ENCODE assay signal across 11 mouse cellular contexts in genomic region chr7:133067321-133067841, GRCm38 (mm10). TPM values are rescaled to one million over a fixed set of nuclear protein-coding genes. Genes with fewer than 3 reads are reported as not detected.
DNase-seq lines count a peak whose midpoint lies in the region; ATAC-seq lines count a peak whose summit lies in the region.
"Had no signal": no experiment of that assay in that cellular context is flagged by ENCODE, and none has a peak within 500 bp of the region (broad histone marks: within the 10 kb centered on the region; RNA-seq: fewer than 3 reads in every experiment).

No protein-coding gene starts in this region.

- H3K4me1 ChIP-seq in heart, embryonic 12.5 days (replicated peaks) = peaks cover 62% of the 10 kb centered on the region
- peaks cover 38% of the 10 kb centered on the region for H3K4me1 ChIP-seq in midbrain, embryonic 11.5 days (ENCODE audit: control insufficient read depth, insufficient read depth, low read length)

- H3K9me3 ChIP-seq in heart, embryonic 12.5 days (replicated peaks) = no peaks in the 10 kb centered on the region
- H3K9me3 ChIP-seq in midbrain, embryonic 11.5 days (ENCODE audit: control insufficient read depth, low read length) = no peaks in the 10 kb centered on the region
- H3K9me3 ChIP-seq: embryonic facial prominence, embryonic 12.5 days; limb, embryonic 15.5 days; megakaryocyte, embryonic 14.5 days had no signal

- H3K9ac ChIP-seq in heart, embryonic 12.5 days = no peak overlapping the region
- H3K9ac ChIP-seq in midbrain, embryonic 11.5 days (ENCODE audit: low read length) = 0 out of 2 replicates have a peak overlapping the region, but pooled peaks have one; percentile 6
- H3K9ac ChIP-seq: embryonic facial prominence, embryonic 12.5 days; limb, embryonic 15.5 days had no signal

- peaks cover 42% of the 10 kb centered on the region for H3K36me3 ChIP-seq in heart, embryonic 12.5 days
- H3K36me3 ChIP-seq in midbrain, embryonic 11.5 days (ENCODE audit: control insufficient read depth, insufficient read depth, low read length) = no peaks in the 10 kb centered on the region

- ATAC-seq in heart, embryonic 12.5 days (ENCODE audit: insufficient number of reproducible peaks, low FRiP score) = no peak
- no peak for ATAC-seq in midbrain, embryonic 11.5 days (ENCODE audit: low FRiP score)

- no peak overlapping the region for H3K4me3 ChIP-seq in heart, embryonic 12.5 days
- H3K4me3 ChIP-seq in midbrain, embryonic 11.5 days (ENCODE audit: low read depth, low read length) = no peak overlapping the region
- H3K4me3 ChIP-seq: embryonic facial prominence, embryonic 12.5 days; limb, embryonic 15.5 days; megakaryocyte, embryonic 14.5 days had no signal

- H3K27ac ChIP-seq in heart, embryonic 12.5 days (ENCODE audit: poor library complexity, severe bottlenecking) = peak overlapping the region; percentile 75
- H3K27ac ChIP-seq in midbrain, embryonic 11.5 days (ENCODE audit: low read depth, low read length) = no peak overlapping the region
- H3K27ac ChIP-seq: embryonic facial prominence, embryonic 12.5 days; limb, embryonic 15.5 days had no signal

- 44% methylated on average over 7 of the region's 7 CpGs for WGBS in heart, embryonic 12.5 days
- 48% methylated on average over 7 of the region's 7 CpGs for WGBS in midbrain, embryonic 11.5 days

- peak; percentile 59 to 67 for DNase-seq in cerebellum, postnatal 10 days
- DNase-seq in cerebellum, postnatal 4 days (ENCODE audit: low spot score in 2 of 2) = no peak
- peak; percentile 37 for DNase-seq in MN1 (ENCODE audit: low spot score)
- peak; percentile 84 for DNase-seq in midbrain, embryonic 11.5 days (ENCODE audit: low spot score, missing footprints)
- no peak for DNase-seq in urinary bladder, postnatal 4 days (ENCODE audit: low spot score in 2 of 2)
- no peak for DNase-seq in spleen, adult 12 weeks (ENCODE audit: low spot score)
- no peak for DNase-seq in right cerebral cortex, adult 2 months (ENCODE audit: low spot score in 2 of 2)

- H3K27me3 ChIP-seq in heart, embryonic 12.5 days (replicated peaks) = no peaks in the 10 kb centered on the region
- no peaks in the 10 kb centered on the region for H3K27me3 ChIP-seq in midbrain, embryonic 11.5 days (ENCODE audit: control insufficient read depth, insufficient read depth, low read length)
- H3K27me3 ChIP-seq: embryonic facial prominence, embryonic 12.5 days; limb, embryonic 15.5 days; megakaryocyte, embryonic 14.5 days had no signal

- H3K4me2 ChIP-seq in heart, embryonic 12.5 days = no peak overlapping the region
- H3K4me2 ChIP-seq in midbrain, embryonic 11.5 days = no peak overlapping the region
- H3K4me2 ChIP-seq: embryonic facial prominence, embryonic 12.5 days; limb, embryonic 15.5 days had no signal

RNA-seq across cellular contexts. Expression of gene Fgfr2, which starts 55.8 kb away (rescaled TPM):
- 33.6 and 34.1 TPM in 2 replicates for polyA plus RNA-seq in heart, embryonic 12.5 days (2016; fragmentation: Nextera tagmentation; extraction: Ambion mirVana)
- polyA plus RNA-seq in midbrain, embryonic 11.5 days (2014; fragmentation: Nextera tagmentation; extraction: Ambion mirVana) = 85.3 and 92.0 TPM in 2 replicates

RNA-seq across cellular contexts. Expression of gene Ctbp2, which starts 56.8 kb away (rescaled TPM):
- 60.6 and 66.2 TPM in 2 replicates for polyA plus RNA-seq in heart, embryonic 12.5 days (2016; fragmentation: Nextera tagmentation; extraction: Ambion mirVana)
- 118 and 131 TPM in 2 replicates for polyA plus RNA-seq in midbrain, embryonic 11.5 days (2014; fragmentation: Nextera tagmentation; extraction: Ambion mirVana)

Comparison
In these comparisons a context has a peak if more than half of its experiments do, and no peak if none do; other contexts are left out.
1. DNase-seq: peak in cerebellum, postnatal 10 days (2 of 2), MN1 (single experiment) and midbrain, embryonic 11.5 days (single experiment); none in cerebellum, postnatal 4 days (0 of 2), urinary bladder, postnatal 4 days (0 of 2), spleen, adult 12 weeks (single experiment) and right cerebral cortex, adult 2 months (0 of 2).